Mouse (Mus musculus): ENCODE data around the gene Tpst1. TPM values are rescaled to one million over a fixed set of nuclear protein-coding genes. Genes with fewer than 3 reads are reported as not detected.

Tpst1 gene
- total RNA-seq, 2 experiments from 2014 or later = 33.8 to 38.2 TPM

DNA sequence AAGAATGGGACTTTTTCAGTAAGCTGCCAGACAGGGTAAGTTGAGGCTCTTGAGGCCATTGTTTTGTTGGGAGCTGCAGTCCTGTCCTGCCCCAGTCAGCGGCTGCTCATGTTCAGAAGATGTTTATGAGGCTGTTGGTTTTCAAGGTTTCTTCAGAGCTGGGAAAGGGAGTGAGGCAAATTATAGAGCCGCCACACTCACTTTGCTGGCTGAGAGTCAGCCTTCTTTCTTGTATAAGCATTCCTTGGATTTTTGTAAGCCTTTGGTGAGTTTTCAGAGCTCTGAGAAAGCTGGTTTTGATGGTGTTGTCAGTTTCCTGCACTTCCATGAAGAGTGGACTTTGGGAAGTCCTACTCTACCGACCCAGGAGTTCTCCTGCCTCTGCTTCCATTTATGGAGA lies 11.1 kb downstream of the Tpst1 start:
- intact Hi-C loops (cut with DNase I) = no loop called here
- no peak for DNase-seq

DNA sequence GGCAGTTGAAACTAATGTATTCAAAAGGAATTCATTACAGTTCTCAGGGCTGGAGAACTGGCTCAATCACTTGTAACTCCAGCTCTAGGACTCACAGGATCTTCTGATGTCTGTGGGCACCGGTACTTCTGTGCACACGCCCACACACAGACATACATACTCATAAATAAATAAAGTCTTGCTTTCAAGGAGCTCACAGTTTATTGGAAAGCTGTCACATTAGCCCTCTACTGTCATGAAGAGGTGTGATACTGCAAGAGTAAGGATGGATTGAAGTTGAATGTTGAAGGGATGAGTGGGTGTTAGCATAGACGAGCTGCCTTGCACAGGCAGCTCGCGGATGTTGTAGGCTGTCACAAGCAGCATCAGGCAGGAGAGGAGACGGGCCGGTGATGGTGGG lies 14.9 kb downstream of the Tpst1 start:
- no peak for DNase-seq
- intact Hi-C loops (cut with DNase I) = no loop called here

DNA sequence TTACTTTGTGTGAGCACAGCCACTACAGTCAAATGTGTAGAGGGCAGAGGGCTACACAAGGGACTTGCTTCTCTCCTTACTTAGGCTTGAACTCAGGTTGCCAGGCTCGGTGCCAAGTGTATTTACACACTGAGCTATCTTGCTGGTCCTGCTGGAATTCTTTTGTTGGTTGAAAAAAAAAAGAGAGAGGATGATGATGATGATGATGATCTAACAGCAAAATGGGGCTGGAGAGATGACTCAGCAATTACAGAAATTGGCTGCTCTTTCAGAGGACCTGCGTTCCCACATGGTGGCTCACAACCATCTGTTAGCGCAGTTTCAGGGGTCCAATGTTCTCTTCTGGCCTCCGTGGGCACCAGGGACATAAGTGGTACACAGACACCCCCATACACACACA lies 15.5 kb downstream of the Tpst1 start:
- DNase-seq = no peak
- intact Hi-C loops (cut with DNase I) = no loop called here

DNA sequence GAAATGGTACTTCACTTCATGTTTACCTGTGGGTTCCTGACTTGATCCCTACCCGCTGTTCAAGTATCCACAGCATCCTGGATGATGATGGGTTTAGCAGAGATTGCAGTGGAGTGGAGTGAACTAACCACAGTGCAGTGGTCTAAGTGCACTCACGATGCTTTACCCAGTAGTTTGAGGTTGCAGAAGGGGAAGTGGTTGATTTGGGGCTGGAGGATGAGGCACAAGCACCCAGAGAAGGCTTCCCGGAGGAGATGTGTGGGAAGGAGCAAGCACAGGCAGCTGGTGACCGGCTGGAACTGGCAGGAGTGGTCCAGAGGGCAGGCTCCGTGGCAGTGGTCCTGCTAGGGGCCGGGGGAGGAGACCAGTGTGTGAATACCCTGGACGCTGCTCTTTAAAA lies 16.1 kb downstream of the Tpst1 start:
- intact Hi-C loops (cut with DNase I) = no loop called here
- DNase-seq = no peak

DNA sequence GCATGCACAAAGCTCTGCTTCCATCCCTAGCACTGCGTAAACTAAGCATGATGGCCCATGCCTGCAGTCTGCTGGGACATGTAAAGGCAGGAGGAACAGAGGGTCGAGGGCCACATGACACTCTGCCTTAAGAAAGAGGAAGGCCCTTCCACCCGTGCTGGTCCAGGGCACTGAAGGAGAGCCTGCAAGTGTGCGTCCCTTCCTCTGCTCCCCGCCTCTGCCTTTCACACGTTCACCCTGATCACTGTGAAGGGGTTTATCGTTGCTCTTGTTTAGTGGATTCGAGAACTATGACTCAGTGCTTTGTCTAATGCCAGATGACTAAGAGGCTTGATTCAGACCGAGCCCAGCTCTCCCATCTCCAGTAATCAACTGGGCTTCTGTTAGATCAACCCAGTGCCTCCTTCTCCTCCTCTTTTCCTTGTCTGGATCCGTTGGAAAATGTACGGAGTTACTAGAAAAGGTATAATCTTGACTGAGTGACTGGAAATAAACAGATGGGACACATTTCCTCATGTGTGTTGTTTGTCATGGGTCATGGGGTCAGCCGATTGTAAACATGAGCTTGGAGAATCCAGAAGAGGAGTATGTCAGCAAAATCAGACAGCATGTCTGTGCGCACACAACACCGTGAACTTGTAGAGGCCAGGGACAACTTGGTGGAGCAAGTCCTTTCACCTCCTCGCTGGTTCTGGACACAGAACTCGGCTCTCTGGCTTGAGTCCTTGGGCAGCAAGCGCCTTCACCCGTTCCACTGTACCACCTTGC lies 16.7 kb downstream of the Tpst1 start:
- DNase-seq = no peak
- intact Hi-C loops (cut with DNase I) = no loop called here

DNA sequence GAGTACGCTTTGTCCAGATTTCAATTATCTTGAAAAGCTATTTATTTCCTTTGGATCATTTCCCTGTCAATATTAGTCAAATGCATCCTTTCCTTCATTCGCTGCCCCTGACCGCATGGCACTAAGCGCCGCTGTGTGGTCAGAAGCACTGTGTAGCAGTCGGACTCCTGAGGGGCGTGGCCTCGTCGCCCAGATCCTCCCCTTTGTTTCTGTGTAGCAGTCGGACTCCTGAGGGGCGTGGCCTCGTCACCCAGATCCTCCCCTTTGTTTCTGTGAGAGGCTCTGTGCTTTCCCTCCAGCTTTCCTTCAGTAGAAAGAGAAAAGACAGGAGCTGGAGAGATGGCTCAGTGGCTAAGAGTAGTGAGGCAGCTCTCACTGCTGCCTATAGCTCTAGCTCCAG lies 23.6 kb downstream of the Tpst1 start:
- DNase-seq = no peak
- intact Hi-C loops (cut with DNase I) = no loop called here

DNA sequence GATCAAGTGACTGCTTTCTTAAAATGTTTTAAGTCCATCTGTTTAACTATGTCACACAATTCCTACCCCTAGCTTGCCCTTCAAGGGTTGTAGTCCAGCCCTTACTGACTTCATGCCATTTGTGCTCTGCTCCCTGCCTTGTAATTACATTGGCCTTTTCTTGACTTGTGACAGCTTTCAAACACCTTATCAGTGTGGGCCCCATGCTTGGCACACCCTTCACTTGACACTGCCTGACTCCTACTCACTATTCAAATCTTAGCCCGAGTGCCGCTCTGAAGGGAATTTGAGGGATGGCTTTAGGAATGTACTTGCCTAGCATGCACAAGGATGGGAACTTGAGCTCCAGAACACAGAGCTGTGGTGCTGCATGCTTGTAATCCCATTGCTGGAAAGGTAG lies 24.7 kb downstream of the Tpst1 start:
- intact Hi-C loops (cut with DNase I) = no loop called here
- no peak for DNase-seq

DNA sequence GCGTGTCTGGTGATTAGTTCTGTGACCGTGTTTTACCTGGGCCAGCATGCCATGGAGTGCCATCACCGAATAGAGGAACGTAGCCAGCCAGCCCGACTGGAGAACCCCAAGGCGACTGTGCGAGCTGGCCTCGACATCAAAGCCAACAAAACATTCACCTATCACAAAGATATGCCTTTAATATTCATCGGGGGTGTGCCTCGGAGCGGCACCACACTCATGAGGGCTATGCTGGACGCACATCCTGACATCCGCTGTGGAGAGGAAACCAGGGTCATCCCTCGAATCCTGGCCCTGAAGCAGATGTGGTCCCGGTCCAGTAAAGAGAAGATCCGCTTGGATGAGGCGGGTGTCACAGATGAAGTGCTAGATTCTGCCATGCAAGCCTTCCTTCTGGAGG lies 28.6 kb downstream of the Tpst1 start:
- DNase-seq = no peak
- intact Hi-C loops (cut with DNase I) = no loop called here

DNA sequence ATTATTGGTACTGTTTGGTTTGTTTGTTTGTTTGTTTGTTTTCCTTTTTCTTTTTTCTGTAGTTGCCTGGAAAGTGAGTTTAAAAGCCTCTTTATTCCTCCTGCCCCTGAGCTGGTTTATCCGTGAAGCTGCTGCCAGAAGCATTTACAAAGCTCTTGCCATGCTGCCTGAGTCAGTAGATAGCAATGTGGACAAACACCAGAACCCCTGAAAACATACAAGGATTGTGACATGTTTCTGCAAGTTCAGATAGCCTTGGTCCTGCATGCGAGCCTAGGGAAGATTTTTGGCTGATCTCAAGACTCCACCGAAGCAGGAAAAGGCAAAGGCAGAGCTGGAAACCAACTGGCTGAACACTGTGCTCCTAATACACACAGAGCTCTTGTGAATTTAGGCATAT lies 36.2 kb downstream of the Tpst1 start:
- intact Hi-C loops (cut with DNase I) = no loop called here
- DNase-seq = no peak

DNA sequence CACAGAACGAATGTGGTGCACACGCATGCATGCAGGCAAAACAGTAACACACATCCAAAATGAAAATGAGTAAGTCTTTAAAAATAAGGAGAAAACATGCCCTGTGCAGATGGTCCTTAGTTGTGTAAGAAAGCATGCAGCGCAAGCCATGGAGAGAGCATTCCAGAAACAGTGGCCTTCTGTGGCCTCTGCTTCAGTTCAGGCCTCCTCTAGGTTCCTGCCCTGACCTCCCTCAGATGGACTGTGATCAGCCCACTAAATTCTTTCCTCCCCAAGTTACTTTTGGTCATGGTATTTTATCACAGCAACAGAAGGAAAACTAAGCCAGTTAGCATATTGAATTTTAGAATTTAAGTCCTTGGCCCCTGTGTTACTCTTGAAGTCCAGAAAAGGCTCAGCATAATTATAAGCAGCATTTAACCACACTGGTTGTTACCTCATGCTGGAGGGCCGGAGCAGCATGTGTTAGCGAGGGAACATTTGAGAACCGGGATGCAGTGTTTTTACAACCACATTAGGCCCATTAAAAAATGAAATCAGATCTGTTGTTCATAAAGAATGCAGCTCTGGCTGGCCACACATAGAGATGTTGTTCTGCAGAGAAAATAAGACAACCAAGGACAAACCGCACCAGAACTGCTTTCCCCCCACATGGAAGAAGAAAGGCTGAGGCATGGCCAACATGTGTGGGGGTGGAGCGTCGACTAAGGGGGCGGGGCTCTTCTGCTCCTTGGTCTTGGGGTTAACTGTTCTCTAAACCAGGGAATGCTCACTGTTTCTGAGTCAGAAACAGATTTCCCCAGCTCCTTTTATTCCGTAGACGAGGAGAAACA lies 37.7 kb downstream of the Tpst1 start:
- no peak for DNase-seq
- intact Hi-C loops (cut with DNase I) = no loop called here

DNA sequence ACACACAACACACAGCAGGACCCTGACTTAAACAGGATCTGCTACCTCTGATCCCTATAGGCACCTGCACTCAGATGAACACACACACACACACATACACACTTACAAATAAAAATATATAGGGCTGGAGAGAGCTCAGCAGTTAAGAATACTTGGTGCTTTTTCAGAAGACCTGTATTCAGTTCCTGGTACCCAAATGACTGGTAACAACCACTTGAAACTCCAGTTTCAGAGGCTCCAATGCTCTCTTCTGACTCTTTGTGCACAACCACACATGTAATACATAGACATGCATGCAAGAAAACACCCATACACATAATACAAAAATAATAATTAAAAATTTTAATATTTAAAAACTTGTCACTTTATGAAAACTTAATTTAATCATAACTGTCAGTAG lies 39.5 kb downstream of the Tpst1 start:
- no peak for DNase-seq
- intact Hi-C loops (cut with DNase I) = no loop called here

DNA sequence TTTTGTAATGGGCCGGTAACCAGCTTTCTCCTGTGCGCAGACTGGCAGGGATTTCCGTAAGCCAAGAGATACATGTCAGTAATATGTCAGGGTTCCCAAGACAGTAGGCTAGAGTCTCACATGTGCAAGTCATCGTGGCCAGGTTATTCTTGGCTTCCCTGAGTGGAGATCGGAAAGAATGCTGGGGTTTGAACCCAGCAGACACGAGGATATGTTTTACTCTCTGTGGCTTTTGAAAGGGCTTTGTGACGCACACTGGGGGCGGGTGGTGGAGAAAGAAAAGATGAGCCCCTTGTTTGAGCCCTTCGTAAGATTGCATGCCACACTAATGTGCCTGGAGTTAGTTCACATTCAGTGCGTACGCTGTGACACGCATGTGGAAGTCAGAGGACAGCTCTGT lies 43.0 kb downstream of the Tpst1 start:
- intact Hi-C loops (cut with DNase I) = no loop called here
- no peak for DNase-seq

DNA sequence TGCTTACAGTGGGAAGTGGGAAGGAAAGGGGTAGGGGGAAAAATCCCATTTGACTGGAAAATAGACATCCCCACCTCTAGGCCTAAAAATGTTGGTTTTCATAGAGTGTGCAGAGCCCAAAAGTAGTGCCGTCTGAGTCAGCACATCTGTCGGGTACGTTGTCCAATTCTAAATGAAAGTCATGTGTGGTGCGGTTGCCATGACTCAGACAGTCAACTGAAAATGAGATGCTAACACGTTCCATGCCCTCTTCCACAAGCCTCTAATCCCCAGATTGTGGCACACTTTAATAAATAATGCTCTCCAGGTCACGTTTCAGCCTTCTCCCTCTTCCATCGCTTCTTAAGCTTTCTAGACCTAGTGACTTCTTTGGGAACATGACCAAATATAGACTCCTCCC lies 43.7 kb downstream of the Tpst1 start:
- DNase-seq = no peak
- intact Hi-C loops (cut with DNase I) = no loop called here

DNA sequence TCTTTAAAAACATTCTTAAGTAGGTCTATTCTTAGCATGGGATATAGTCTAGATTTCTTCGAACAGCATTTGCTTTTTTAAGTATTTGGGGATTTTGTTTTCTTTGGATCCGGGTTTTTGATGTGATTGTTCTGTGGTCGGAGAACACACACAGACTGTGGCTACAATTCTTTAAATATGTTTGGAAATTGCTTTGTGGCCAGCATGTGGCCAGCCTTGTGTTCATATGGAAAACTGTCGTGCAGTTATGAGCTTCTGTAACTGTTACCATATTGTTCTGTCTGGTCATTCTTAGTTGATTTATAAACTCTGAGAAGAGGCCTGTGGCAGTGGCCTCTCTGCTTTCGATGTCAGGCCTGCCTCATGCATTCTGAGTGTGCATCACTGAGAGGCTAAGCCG lies 44.8 kb downstream of the Tpst1 start:
- DNase-seq = no peak
- intact Hi-C loops (cut with DNase I) = no loop called here

DNA sequence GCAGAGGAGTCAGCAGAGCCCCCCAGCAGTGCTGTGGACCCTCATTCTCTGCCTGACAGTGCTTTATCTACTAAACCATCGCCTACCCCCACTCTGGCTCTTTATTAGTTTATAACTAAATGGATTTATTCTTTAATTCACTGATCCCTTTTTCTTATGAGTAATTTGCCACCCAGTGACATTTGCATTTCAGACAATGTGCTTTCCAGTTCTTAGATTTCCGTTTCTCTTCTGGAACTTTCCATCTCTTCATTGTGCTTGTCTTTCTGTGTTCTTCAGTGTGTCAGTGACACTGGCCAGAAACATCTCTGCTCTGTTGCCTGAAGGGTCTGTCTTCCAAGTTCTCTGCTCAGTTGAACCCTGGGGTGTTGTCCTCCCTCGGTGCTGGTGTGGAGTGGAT lies 46.1 kb downstream of the Tpst1 start:
- no peak for DNase-seq
- intact Hi-C loops (cut with DNase I) = no loop called here

DNA sequence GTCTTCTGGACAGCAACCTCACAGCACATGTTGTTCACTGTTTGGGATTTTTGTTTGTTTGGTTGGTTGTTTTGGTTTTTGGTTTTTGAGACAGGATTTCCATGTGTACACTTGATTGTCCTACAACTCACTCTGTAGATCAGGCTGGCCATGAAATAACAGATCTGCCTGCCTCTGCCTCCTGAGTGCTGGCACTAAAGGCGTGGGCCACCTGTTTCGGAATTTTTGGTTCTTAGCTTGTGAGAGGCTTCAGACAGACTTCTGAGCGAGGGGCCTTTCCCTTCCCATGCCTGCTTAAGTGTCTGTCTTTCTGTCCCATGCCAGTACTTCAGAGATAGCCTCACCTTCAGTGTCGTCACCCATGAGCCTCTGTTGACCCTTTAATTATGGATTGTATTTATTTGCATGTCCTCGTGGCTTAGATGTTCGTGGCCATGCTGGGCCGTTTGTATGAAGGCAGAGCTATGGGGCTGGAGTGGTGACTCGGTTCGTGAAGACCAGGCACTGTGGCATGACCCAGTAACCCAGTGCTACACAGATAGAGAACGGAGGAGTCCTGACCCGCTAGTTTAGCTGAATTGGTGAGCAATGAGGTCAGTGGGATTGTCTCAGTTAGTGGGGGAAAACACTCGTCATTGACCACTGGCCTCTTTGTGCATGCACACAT lies 47.1 kb downstream of the Tpst1 start:
- no peak for DNase-seq
- intact Hi-C loops (cut with DNase I) = no loop called here

DNA sequence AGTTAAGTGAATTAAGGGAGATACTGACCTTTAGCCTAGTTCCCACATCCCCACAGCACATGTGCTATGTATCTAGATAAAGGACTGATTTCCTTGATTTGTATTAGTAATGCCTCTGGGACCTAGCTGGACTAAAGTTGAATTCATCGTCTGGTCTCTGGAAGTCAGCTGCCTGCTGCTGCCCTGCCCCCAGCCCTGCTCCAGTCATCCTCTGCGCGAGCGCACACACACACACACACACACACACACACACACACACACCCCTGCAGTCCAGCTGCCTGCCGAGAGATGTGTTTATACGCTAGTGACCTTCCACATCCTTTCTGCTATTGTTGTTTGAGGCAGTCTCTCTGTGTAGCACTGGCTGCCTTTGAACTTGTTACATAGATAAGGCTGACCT lies 47.8 kb downstream of the Tpst1 start:
- no peak for DNase-seq
- intact Hi-C loops (cut with DNase I) = no loop called here

DNA sequence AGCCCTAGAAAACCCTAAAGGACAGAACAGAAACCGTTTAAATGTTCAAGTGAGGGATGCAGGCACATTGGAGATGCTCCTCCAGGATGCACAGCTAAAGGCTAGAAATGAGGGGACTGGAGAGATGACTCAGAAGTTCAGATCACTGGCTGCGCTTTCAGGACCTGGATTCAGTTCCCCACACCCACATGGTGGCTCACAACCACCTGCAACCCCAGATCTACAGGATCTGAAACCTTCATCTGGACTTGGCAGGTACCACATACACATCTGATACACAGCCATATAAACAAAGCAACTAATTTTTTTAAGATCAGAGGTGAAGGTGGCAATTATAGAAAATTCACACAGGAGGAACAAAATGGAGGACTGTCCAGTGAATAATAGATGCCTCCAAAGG lies 49.2 kb downstream of the Tpst1 start:
- DNase-seq = no peak
- intact Hi-C loops (cut with DNase I) = no loop called here

DNA sequence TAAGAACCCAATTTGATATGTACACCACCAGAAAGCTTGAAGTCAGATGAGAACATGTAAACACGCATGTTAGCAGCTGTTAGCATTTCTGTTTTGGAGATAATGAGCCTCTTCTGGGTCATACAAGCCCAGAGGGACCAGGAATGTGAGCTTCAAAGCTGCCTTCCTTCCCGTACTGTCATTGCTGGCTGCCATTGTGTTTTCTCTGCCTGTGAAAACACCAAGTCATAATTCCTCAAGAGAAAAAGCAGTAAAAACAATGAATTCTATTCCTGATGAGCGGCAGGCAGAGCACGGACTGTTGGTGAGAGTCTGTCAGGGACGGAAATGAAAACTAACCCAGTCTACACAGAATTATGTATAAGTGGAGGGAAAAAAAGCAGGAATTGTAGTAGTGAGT lies 51.1 kb downstream of the Tpst1 start:
- no peak for DNase-seq
- intact Hi-C loops (cut with DNase I) = no loop called here

DNA sequence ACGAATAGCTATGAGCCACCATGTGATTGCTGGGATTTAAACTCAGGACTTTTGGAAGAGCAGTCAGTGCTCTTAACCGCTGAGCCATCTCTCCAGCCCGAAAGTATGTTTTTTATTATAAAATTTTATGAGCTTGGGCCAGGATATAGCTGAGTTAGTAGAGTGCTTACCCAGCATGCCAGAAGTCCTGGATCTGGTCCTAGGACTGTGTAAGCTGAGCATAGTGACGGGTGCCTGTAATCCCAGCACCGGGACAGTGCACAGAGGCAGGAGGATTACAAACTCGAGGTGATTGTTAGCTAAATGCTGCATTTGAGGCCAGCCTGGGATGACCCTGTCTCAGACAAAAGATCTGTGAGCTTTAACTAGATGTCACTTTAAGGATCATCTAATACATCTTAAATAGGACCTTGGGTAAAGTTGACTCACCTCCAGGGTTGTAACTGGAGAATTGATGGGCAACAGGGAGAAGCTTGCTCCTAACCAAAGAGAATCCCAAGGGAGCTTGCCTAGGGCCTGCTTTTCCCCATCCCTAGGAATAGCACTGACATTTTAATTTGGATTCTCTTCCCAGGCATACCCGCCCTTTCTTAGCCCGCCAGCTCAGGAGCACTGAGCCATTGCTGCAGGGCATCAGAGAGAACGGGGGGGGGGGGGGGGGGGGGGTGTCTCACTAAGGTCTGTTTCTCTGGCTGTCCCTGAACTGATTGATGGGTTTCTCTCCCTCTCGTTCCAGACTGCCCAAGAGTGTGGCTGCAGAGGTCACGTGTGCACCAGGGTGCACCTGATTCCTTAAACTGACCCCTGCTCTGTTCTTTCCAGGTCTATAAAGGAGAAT lies 55.8 kb downstream of the Tpst1 start:
- no peak for DNase-seq
- intact Hi-C loops (cut with DNase I) = no loop called here

DNA sequence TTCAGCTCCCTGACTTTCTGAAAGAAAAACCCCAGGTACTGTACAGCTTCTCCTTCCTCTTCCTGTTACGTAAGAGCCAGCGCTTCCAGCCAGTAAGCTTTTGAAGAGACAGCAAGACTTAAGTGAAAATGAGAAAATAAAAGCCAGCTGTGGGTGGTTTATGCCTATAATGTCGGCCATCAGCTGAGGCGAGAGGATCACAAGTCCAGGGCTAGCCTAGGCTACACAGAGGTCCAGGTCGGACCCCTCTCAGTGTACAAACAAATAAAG lies 56.3 kb downstream of the Tpst1 start:
- intact Hi-C loops (cut with DNase I) = no loop called here
- no peak for DNase-seq
